Mouse (Mus musculus): ENCODE measurements at regions not wholly inside any gene's neighbourhood (a gene's known extent, or its start where the extent isn't known, plus 50 kb on each side); places are given as distances from the start of the nearest gene placed in this dataset.

DNA sequence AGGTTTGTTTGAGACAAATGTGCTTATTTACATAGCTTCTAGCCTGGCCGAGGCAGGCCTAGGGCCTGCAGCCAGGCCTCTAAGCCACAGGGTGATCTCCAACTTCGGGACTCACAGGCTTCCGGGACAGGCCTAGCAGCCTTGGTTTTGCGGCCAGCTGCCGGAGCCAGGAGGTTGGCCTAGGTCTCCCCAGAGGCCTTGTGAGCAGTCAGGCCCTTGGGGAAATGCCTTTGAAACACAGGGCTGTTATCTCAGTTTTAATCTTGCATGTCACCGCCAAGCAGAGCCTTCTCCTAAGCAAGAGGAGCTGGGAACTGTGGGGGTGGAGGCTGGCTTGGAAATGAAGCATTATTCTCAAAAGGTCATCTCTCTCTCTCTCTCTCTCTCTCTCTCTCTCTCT is 63.2 kb downstream of the Mcfd2 start:
- TF ChIP-seq CTCF (IDR thresholded peaks at IDR 0.05; ENCODE audit: borderline replicate concordance, extremely low read depth, insufficient read depth, insufficient read length) (no peak), POLR2A (IDR thresholded peaks at IDR 0.05; ENCODE audit: borderline replicate concordance, extremely low read depth, insufficient read depth, insufficient read length, poor library complexity, severe bottlenecking) (no peak)
